Mouse (Mus musculus) midbrain, embryonic 11.5 days (tissue): ENCODE results near the gene Gm6309. TPM values are rescaled to one million over a fixed set of nuclear protein-coding genes. Genes with fewer than 3 reads are reported as not detected.
"Not testable (repeated sequence)": the region's sequence is repeated elsewhere in the genome, so short reads cannot be mapped to it uniquely, and the experiment has no call there.

Source experiments
- ATAC-seq: fragments of 200-750 bp; cut with Nextera tagmentation; 2 replicates; pipeline ENCODE4 v1.8.0; 2017; ENCODE audit warnings: moderate TSS enrichment, moderate library complexity; ENCODE audit not compliant: low FRiP score
- DNase-seq: peaks from one replicate; pipeline ENCODE4 v3.0.0; 2015; ENCODE audit warnings: low spot score; ENCODE audit errors: missing footprints
- H3K27ac ChIP-seq: fragments of 300-500 bp; sonication (generic); 2 replicates; pipeline ENCODE4 v1.5.1; 2014; ENCODE audit warnings: low read depth, low read length
- H3K27me3 ChIP-seq: fragments of 300-500 bp; sonication (generic); 2 replicates; pipeline ENCODE4 v1.6.1; 2014; ENCODE audit warnings: mild to moderate bottlenecking, low read length, moderate library complexity, mixed read lengths; ENCODE audit not compliant: control insufficient read depth, insufficient read depth
- H3K36me3 ChIP-seq: fragments of 300-500 bp; sonication (generic); 2 replicates; pipeline ENCODE4 v1.6.1; 2014; ENCODE audit warnings: mild to moderate bottlenecking, low read length, moderate library complexity, mixed read lengths; ENCODE audit not compliant: control insufficient read depth, insufficient read depth
- H3K4me1 ChIP-seq: fragments of 300-500 bp; sonication (generic); 2 replicates; pipeline ENCODE4 v1.6.1; 2014; ENCODE audit warnings: low read length; ENCODE audit not compliant: control insufficient read depth, insufficient read depth
- H3K4me2 ChIP-seq: fragments of 300-500 bp; sonication (generic); 2 replicates; pipeline ENCODE4 v1.6.1; 2014; ENCODE audit warnings: mild to moderate bottlenecking, moderate library complexity
- H3K4me3 ChIP-seq: fragments of 300-500 bp; sonication (generic); 2 replicates; pipeline ENCODE4 v1.5.1; 2014; ENCODE audit warnings: low read depth, low read length
- H3K9ac ChIP-seq: fragments of 300-500 bp; sonication (generic); 2 replicates; pipeline ENCODE4 v1.6.1; 2014; ENCODE audit warnings: low read length
- H3K9me3 ChIP-seq: fragments of 300-500 bp; sonication (generic); 2 replicates; pipeline ENCODE4 v1.6.1; 2016; ENCODE audit warnings: low read length; ENCODE audit not compliant: control insufficient read depth
- WGBS: fragments of 180-500 bp; shearing (Covaris S2); extraction: QIAGEN DNeasy Blood & Tissue Kit; methylation state at CpG from one replicate; pipeline ENCODE4 v1.1.7; 2014; 5-methylcytosine and 5-hydroxymethylcytosine counted together
- polyA plus RNA-seq: library from polyadenylated mRNA; unstranded; fragments of >200 nt; fragmentation: Nextera tagmentation; extraction: Ambion mirVana; gene quantifications from 2 replicates; pipeline ENCODE4 v1.2.1, GENCODE M21; 2014

The Gm6309 gene
- not detected in 2 replicates for polyA plus RNA-seq

DNA sequence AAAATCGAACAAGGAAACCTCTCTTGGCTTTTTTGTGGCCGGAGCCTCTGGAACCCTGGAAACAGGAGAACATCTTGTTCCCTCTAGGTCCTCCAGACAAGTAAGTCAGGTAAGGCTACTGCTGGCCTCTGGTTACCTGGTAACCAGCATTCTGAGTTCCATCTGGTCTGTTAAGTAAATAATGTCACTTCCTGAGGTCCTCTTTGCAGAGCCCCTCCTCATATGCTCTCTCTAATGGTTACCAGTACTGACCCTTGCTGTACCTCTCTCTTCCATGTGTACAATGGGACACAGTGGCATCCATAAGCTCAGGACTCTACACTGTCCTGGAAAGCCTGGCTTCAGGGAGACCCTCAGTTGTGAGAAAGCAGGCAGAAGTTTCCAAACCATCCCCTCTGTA is at the start of gene Gm6309:
Gene Gm6309 (minus strand): TSS at position 101 of the 400 bp plus-strand sequence.
- not testable (repeated sequence) for H3K27me3 ChIP-seq, H3K4me1 ChIP-seq, H3K9ac ChIP-seq, ATAC-seq, H3K9me3 ChIP-seq, H3K4me2 ChIP-seq, H3K4me3 ChIP-seq, H3K36me3 ChIP-seq, H3K27ac ChIP-seq, DNase-seq
- WGBS, result 74% methylated on average over 2 of the region's 2 CpGs

DNA sequence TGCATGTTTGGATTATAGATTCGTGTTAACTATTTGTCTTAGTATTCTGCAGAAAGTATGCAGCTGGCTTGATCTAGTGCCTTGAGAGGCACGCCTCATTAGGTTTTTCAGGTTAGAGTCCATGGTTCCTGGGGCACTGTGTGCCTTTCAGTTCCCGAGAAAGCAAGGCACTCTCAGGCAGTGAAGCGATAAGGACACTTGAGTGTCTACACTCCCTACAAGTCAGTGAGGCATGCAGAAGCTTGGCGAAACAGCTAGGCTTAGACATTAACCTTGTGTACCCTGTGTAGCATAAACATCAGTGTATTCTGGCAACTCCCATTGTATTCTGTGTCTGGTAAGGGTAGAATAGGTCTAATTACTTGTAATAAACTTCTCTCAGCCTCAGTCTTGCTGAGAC is 35.0 kb upstream of the Gm6309 start:
- no peak overlapping the region for H3K4me2 ChIP-seq
- ATAC-seq (no peak), DNase-seq (no peak)
- H3K4me1 ChIP-seq, result no peaks in the 10 kb centered on the region
- peaks cover 34% of the 10 kb centered on the region for H3K36me3 ChIP-seq
- H3K27ac ChIP-seq, result no peak overlapping the region
- no peak overlapping the region for H3K9ac ChIP-seq
- no peak overlapping the region for H3K4me3 ChIP-seq
- H3K27me3 ChIP-seq, result no peaks in the 10 kb centered on the region
- 93% methylated on average over 5 of the region's 5 CpGs for WGBS
- no peaks in the 10 kb centered on the region; the same call in 1 of the 2 replicates for H3K9me3 ChIP-seq

DNA sequence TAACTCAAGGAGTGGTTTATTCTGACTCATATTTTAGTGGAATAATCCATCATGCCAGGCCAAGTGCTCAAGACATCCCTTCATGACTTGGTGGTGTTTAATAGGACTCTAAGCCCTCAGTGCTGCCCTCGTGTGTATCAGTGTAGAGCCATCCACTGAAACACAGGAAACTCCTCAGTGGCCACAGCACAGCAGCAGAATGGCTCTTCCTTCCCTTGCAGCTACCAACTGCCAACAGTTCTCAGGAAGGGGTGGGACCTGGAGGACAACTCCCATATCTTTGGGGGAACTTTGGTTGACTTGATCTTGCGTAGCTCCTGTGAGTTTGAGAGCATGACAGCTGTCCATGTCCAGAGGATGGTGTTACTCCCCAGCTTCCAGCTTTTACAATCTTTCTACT is 33.4 kb upstream of the Gm6309 start:
- Histone ChIP-seq H3K9ac (no peak overlapping the region), H3K27ac (no peak overlapping the region), H3K4me1 (no peaks in the 10 kb centered on the region), H3K27me3 (no peaks in the 10 kb centered on the region), H3K9me3 (no peaks in the 10 kb centered on the region; the same call in 1 of the 2 replicates), H3K36me3 (peaks cover 30% of the 10 kb centered on the region), H3K4me2 (no peak overlapping the region), H3K4me3 (no peak overlapping the region)
- no peak for ATAC-seq
- 87% methylated on average over 2 of the region's 2 CpGs for WGBS
- DNase-seq, result no peak

DNA sequence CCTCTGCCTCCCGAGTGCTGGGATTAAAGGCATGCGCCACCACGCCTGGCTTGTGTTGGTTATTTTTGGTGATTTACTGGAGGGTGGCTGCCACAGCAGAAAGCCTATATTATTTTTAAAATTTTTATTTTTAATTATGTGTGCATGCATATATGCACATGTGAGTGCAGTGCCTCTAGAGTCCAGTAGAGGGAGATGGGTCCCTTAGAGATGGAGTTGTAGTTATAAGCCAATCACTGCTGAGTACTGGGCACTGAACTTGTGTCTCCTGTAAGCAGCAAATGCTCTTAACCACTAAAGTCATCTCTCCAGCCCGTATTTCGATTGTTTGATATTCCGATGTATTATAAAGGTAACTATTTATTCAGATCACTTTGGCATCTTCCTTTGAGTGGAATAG is 30.1 kb upstream of the Gm6309 start:
- DNase-seq (no peak), ATAC-seq (no peak)
- Histone ChIP-seq H3K36me3 (peaks cover 12% of the 10 kb centered on the region; the same call in 1 of the 2 replicates), H3K4me1 (no peaks in the 10 kb centered on the region), H3K9ac (no peak overlapping the region), H3K4me2 (no peak overlapping the region), H3K27me3 (no peaks in the 10 kb centered on the region), H3K9me3 (no peaks in the 10 kb centered on the region; the same call in 1 of the 2 replicates), H3K4me3 (no peak overlapping the region), H3K27ac (no peak overlapping the region)
- 97% methylated on average over 6 of the region's 6 CpGs for WGBS

DNA sequence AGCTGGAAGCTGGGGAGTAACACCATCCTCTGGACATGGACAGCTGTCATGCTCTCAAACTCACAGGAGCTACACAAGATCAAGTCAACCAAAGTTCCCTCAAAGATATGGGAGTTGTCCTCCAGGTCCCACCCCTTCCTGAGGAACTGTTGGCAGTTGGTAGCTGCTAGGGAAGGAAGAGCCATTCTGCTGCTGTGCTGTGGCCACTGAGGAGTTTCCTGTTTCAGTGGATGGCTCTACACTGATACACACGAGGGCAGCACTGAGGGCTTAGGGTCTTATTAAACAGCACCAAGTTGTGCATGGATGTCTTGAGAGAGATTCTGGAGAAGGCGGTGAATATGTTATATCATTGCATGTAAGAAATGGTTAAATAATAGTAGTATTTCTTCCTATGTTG is 29.0 kb upstream of the Gm6309 start:
- DNase-seq, result no peak
- no peaks in the 10 kb centered on the region for H3K4me1 ChIP-seq
- H3K9ac ChIP-seq, result no peak overlapping the region
- no peak overlapping the region for H3K4me2 ChIP-seq
- H3K27me3 ChIP-seq, result no peaks in the 10 kb centered on the region
- 74% methylated on average over 2 of the region's 2 CpGs for whole genome bisulfite sequencing
- no peak overlapping the region for H3K27ac ChIP-seq
- H3K9me3 ChIP-seq, result no peaks in the 10 kb centered on the region; the same call in 1 of the 2 replicates
- peaks cover 11% of the 10 kb centered on the region; the same call in 1 of the 2 replicates for H3K36me3 ChIP-seq
- no peak overlapping the region for H3K4me3 ChIP-seq
- no peak for ATAC-seq

DNA sequence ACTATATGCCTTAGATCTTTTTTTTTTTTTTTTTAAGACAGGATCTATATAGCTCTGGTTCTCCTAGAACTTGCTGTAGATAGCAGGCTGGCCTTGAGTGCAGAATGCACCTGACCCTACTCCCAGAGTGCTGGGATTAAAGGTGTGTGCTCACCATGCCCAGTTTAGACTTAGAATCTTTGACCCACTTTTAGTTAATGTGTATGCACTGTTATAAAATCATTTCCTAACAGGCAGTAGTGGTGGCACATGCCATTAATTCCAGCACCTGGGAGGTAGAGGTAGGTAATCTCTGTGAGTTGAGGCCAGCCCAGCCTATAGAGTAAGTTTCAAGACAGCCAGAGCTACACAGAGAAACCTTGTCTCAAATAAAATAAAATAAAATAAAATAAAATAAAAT is 28.6 kb upstream of the Gm6309 start:
- Histone ChIP-seq H3K36me3 (peaks cover 9% of the 10 kb centered on the region; the same call in 1 of the 2 replicates), H3K4me1 (no peaks in the 10 kb centered on the region), H3K4me3 (no peak overlapping the region), H3K27ac (no peak overlapping the region), H3K4me2 (no peak overlapping the region), H3K9me3 (no peaks in the 10 kb centered on the region; the same call in 1 of the 2 replicates), H3K27me3 (no peaks in the 10 kb centered on the region), H3K9ac (no peak overlapping the region)
- ATAC-seq (no peak), DNase-seq (no peak)

DNA sequence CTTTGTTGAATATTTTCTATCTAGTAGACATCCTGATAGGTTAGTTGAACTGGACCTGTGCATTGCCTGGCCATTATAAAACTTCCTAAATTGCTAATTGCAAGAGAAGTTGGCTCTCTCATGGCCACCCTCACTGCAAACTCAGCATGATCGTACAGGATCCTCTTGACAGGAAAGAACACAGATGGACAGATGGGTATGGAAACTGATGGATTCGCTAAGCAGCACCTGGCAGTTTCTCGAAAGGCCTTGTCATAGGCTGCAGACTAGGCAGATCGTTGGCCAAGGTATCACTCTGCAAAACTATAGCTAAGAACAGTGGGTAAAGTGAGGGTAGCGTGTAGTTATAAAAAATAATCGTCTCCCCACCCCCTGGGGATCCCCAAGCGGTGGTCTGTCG is 22.8 kb upstream of the Gm6309 start:
- Histone ChIP-seq H3K9me3 (no peaks in the 10 kb centered on the region), H3K27ac (no peak overlapping the region), H3K27me3 (no peaks in the 10 kb centered on the region), H3K4me1 (no peaks in the 10 kb centered on the region), H3K9ac (no peak overlapping the region), H3K4me2 (no peak overlapping the region), H3K4me3 (no peak overlapping the region), H3K36me3 (no peaks in the 10 kb centered on the region)
- WGBS, result 83% methylated on average over 8 of the region's 8 CpGs
- DNase-seq (no peak), ATAC-seq (no peak)

DNA sequence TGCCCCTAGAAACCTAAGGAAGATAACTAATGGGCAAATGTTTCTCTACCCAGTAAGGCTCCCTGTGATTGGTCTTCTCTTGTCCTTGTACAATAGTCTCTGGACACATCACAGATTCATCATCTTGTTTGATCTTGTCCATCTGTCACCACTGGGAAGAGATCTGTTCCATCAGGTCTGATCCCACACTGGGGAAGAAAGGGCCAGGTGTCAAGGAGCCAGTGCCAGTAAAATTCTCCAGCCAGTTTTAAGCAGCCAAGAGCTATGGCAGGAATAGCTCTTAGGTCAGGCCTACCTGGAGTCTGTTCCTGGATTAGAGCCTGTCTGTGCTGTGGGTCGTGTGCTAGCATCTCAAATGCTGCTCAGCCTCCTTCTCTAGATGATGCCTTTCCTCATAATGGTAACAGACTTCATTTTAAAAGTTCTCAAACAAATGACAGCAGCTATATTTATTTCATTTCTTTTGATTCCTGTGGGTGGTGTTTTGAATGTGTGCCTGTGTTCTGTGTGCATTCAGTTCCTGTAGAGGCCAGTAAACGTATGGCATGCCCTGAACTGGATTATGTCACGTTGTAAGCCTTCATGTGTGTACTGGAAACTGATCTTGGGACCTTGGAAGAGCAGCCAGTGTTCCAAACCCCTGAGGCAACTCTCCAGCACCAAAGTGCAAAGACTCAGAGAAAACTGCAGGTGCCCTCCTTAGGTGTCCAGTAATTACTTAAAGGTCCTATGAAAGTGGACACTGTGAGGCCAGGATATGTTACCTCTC is 20.2 kb upstream of the Gm6309 start:
- H3K4me1 ChIP-seq, result no peaks in the 10 kb centered on the region
- no peak for ATAC-seq
- no peaks in the 10 kb centered on the region for H3K27me3 ChIP-seq
- no peak overlapping the region for H3K9ac ChIP-seq
- no peak overlapping the region for H3K4me2 ChIP-seq
- H3K27ac ChIP-seq, result no peak overlapping the region
- no peaks in the 10 kb centered on the region for H3K36me3 ChIP-seq
- DNase-seq, result no peak
- 61% methylated on average over 3 of the region's 3 CpGs for WGBS
- no peaks in the 10 kb centered on the region for H3K9me3 ChIP-seq
- H3K4me3 ChIP-seq, result no peak overlapping the region

DNA sequence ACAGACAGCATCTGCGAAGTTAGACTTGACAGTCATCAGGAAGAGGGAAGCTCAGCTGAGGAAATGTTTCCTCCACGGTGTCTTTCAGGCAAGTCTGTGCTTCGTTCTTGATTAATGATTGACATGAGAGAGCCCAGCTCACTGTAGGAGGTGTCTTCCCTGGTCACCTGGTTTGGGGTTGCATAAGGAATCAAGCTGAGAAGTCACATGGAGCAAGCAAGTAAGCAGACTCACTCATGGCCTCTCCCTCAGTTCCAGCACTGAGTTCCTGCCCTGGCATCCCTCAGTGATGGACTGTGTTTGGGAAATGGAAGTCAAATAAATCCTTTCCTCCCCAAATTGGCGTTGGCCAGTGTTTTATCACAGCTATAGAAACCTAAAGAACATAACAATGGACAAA is 19.6 kb upstream of the Gm6309 start:
- no peak overlapping the region for H3K4me2 ChIP-seq
- H3K27me3 ChIP-seq, result no peaks in the 10 kb centered on the region
- no peaks in the 10 kb centered on the region for H3K9me3 ChIP-seq
- no peaks in the 10 kb centered on the region for H3K36me3 ChIP-seq
- 72% methylated on average over 4 of the region's 4 CpGs for WGBS
- H3K27ac ChIP-seq, result no peak overlapping the region
- H3K4me1 ChIP-seq, result no peaks in the 10 kb centered on the region
- DNase-seq (no peak), ATAC-seq (no peak)
- H3K9ac ChIP-seq, result no peak overlapping the region
- no peak overlapping the region for H3K4me3 ChIP-seq
